19 mouse cellular contexts compared by ENCODE assay signal in genomic region chr2:20972180-20972579, GRCm38 (mm10). TPM values are rescaled to one million over a fixed set of nuclear protein-coding genes. Genes with fewer than 3 reads are reported as not detected.
DNase-seq lines count a peak whose midpoint lies in the region; ATAC-seq and TF ChIP-seq lines count a peak whose summit lies in the region.
"Had no signal": no experiment of that assay in that cellular context is flagged by ENCODE, and none has a peak within 500 bp of the region (broad histone marks: within the 10 kb centered on the region; RNA-seq: fewer than 3 reads in every experiment).

No protein-coding gene starts in this region.

- no peaks in the 10 kb centered on the region for H3K9me3 ChIP-seq in heart, embryonic 15.5 days (replicated peaks)
- 0 out of 2 replicates have a peak, but pooled peaks cover 3% of the 10 kb centered on the region for H3K9me3 ChIP-seq in lung, postnatal 0 days (ENCODE audit: low read length)
- H3K9me3 ChIP-seq: embryonic facial prominence, embryonic 10.5 days; forebrain, embryonic 13.5 days; hindbrain, embryonic 15.5 days had no signal

- 21% methylated on average over 1 of the region's 1 CpGs for WGBS in heart, embryonic 15.5 days
- WGBS in lung, postnatal 0 days = 21% methylated on average over 1 of the region's 1 CpGs

- H3K36me3 ChIP-seq in heart, embryonic 15.5 days = no peaks in the 10 kb centered on the region
- no peaks in the 10 kb centered on the region for H3K36me3 ChIP-seq in lung, postnatal 0 days (ENCODE audit: insufficient read depth, low read length)
- H3K36me3 ChIP-seq: embryonic facial prominence, embryonic 10.5 days; hindbrain, embryonic 15.5 days had no signal

- TF ChIP-seq CTCF in gastrocnemius, adult 2 months (IDR thresholded peaks at IDR 0.05) = no peak
- no peak for TF ChIP-seq CTCF in lung, postnatal 0 days (IDR thresholded peaks at IDR 0.05)

- no peak overlapping the region for H3K4me3 ChIP-seq in gastrocnemius, adult 2 months
- no peak overlapping the region for H3K4me3 ChIP-seq in heart, embryonic 15.5 days
- H3K4me3 ChIP-seq in lung, postnatal 0 days (ENCODE audit: low read depth, low read length) = no peak overlapping the region
- H3K4me3 ChIP-seq: embryonic facial prominence, embryonic 10.5 days; forebrain, embryonic 13.5 days; hindbrain, embryonic 15.5 days had no signal

- no peak overlapping the region for H3K9ac ChIP-seq in heart, embryonic 15.5 days
- H3K9ac ChIP-seq in lung, postnatal 0 days (replicated peaks; ENCODE audit: low read depth) = no peak overlapping the region
- H3K9ac ChIP-seq: forebrain, embryonic 13.5 days; forebrain, postnatal 0 days; hindbrain, embryonic 15.5 days had no signal

- no peak for ATAC-seq in heart, embryonic 15.5 days (replicated peaks; ENCODE audit: insufficient number of reproducible peaks, insufficient read depth, low FRiP score, low read depth)
- ATAC-seq in lung, postnatal 0 days = no peak
- ATAC-seq: activated CD4-positive, CD25-positive, alpha-beta regulatory T cell, adult 4 months; forebrain, embryonic 13.5 days; forebrain, postnatal 0 days; intestine, embryonic 16.5 days; Patski had no signal

- H3K4me2 ChIP-seq in heart, embryonic 15.5 days = no peak overlapping the region
- no peak overlapping the region for H3K4me2 ChIP-seq in lung, postnatal 0 days (replicated peaks; ENCODE audit: low read depth, low read length)
- H3K4me2 ChIP-seq: forebrain, embryonic 13.5 days; hindbrain, embryonic 15.5 days had no signal

- peak overlapping the region; percentile 44 for H3K27ac ChIP-seq in gastrocnemius, adult 2 months
- peak overlapping the region; percentile 79 for H3K27ac ChIP-seq in heart, embryonic 15.5 days
- H3K27ac ChIP-seq in lung, postnatal 0 days (ENCODE audit: low read length) = no peak overlapping the region
- H3K27ac ChIP-seq: embryonic facial prominence, embryonic 10.5 days; forebrain, embryonic 13.5 days; hindbrain, embryonic 15.5 days had no signal

- no peak for DNase-seq in gastrocnemius, adult 2 months
- no peak for DNase-seq in gastrocnemius, postnatal 10 days
- DNase-seq in heart, postnatal 36 days = no peak
- peak; percentile 60 for DNase-seq in lung, postnatal 0 days (ENCODE audit: low spot score)
- no peak for DNase-seq in lung, postnatal 14 days
- peak; percentile 62 for DNase-seq in adipocyte (ENCODE audit: low spot score)
- DNase-seq: adrenal gland, adult 2 months; adrenal gland, postnatal 25 days; cerebellum, adult 2 months; cerebellum, postnatal 10 days; forebrain, postnatal 0 days; gastrocnemius, postnatal 36 days had no signal

- no peak for TF ChIP-seq EP300 in lung, postnatal 0 days (IDR thresholded peaks at IDR 0.05)

- no peaks in the 10 kb centered on the region for H3K27me3 ChIP-seq in heart, embryonic 15.5 days
- H3K27me3 ChIP-seq in lung, postnatal 0 days (replicated peaks; ENCODE audit: insufficient read depth, low read length) = no peaks in the 10 kb centered on the region
- H3K27me3 ChIP-seq: forebrain, embryonic 13.5 days; hindbrain, embryonic 15.5 days; Patski had no signal

- peaks cover 16% of the 10 kb centered on the region for H3K4me1 ChIP-seq in heart, embryonic 15.5 days (replicated peaks)
- peaks cover 2% of the 10 kb centered on the region for H3K4me1 ChIP-seq in lung, postnatal 0 days (ENCODE audit: insufficient read depth, low read depth, low read length)

- intact Hi-C loops in gastrocnemius, adult 2 months (cut with DNase I) = no loop called here
- intact Hi-C loops in heart, postnatal 36 days (cut with DNase I) = loop anchor here (5.0 kb wide), 2 partner anchors 65 to 170 kb away; no protein-coding TSS in a partner anchor

RNA-seq across cellular contexts. Expression of gene Arhgap21, which starts 3.5 kb away (rescaled TPM):
- 10 to 100 TPM; 32.4 to 35.6 TPM for total RNA-seq in gastrocnemius, adult 2 months (2021)
- 10 to 100 TPM; 35.9 to 56.3 TPM for total RNA-seq in gastrocnemius, postnatal 10 days (2021)
- 16.7 and 17.2 TPM in 2 replicates for polyA plus RNA-seq in heart, embryonic 15.5 days (2015; fragmentation: Nextera tagmentation; extraction: Ambion mirVana)
- total RNA-seq in heart, postnatal 36 days (2021) = 10 to 100 TPM; 73.4 to 85.7 TPM
- polyA plus RNA-seq in lung, postnatal 0 days (2015; fragmentation: Nextera tagmentation; extraction: Ambion mirVana) = 9.9 and 10.9 TPM in 2 replicates

Comparison
In these comparisons a context has a peak if more than half of its experiments do, and no peak if none do; other contexts are left out.
1. DNase-seq: peak in lung, postnatal 0 days (single experiment) and adipocyte (single experiment); none in gastrocnemius, adult 2 months (single experiment), gastrocnemius, postnatal 10 days (single experiment), heart, postnatal 36 days (0 of 2) and lung, postnatal 14 days (single experiment).